Mouse (Mus musculus) thymus, postnatal 25 days (tissue): ENCODE data around the gene Pcmtd2.
"Not testable (repeated sequence)": the region's sequence is repeated elsewhere in the genome, so short reads cannot be mapped to it uniquely, and the experiment has no call there.

ENCODE experiments used
- DNase-seq: peaks from one replicate; pipeline ENCODE4 v3.0.0; 2022

Gene Pcmtd2

GRCm38 (mm10) chr2:181837372-181838292 is at the start of gene Pcmtd2:
Gene Pcmtd2, plus strand, starts transcription at chr2:181837854.
- DNase-seq, result peak; percentile 91

DNA sequence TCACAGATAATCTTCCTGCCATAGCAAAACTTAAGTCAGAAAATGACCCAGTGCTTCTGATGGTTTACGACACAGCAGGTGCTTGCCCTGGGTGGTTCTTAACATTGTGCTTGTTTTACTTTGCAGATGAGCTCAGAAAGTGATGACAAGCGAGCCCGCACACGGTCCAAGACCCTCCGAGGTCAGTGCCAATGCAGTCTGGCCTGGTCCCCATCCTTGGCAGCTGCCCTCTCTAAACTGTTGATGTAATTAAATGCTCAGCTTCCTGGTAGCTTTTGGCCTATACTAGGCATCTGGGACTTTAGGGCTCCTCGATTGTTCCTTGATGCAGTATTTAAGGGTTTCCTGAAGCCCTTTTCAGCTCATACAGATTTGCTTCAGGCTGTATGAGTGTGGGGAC is 48.3 kb upstream of the Pcmtd2 start:
- DNase-seq, result no peak

GRCm38 (mm10) chr2:181793186-181793585 is 44.5 kb upstream of the Pcmtd2 start:
- DNase-seq, result not testable (repeated sequence)

DNA sequence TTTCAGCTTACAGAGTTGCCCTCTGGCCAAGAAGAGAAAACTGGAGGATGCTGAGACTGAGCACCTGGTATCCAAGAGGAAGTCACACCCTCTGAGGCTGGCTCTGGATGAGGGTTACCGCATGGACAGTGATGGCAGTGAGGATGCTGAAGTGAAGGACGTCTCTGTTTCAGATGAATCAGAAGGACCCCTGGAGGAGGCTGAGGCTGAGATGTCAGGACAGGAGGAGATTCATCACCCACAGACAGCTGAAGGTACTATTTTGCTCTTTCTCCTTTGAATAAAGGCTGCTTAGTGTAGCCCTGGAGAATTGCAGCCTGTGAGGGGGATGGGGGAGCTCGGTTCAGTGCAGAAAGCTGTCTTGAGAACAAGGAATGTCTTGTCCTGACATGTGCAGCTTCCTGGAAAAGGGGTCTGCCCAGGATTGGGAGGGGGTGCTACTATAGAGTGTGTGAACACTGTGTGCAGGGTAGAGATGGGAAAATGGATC is 42.0 kb upstream of the Pcmtd2 start:
- no peak for DNase-seq

GRCm38 (mm10) chr2:181797672-181798071 is 40.0 kb upstream of the Pcmtd2 start:
- no peak for DNase-seq

DNA sequence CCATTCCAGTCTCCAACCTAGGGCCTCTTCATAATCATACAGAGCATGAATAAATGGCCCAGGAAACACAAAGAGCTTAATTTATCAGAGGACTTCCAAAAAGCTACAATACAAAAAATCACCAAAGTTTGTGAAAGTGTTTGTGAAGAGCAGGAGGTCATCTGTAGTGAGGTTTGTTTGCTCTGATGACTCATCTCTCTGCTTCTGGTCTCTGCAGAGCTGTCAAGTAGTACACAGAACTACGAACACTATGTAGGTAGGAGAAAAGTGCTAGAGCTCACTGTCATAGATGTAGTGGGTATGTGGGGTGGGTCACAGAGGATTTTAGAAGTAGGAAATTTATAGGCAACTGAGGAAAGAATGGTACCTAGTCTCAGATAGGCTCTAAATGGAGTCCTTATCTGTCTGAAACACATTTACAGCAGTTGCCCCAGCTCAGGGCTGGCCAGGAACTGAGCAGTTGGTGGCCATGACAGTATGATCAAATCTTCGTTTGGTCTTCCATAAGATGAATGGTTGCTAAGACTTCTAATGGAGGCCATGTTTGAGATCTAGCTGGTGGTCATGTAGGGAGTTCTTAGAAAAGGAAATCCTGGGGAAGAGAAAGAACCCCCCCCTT is 8.5 kb upstream of the Pcmtd2 start:
- DNase-seq, result no peak

DNA sequence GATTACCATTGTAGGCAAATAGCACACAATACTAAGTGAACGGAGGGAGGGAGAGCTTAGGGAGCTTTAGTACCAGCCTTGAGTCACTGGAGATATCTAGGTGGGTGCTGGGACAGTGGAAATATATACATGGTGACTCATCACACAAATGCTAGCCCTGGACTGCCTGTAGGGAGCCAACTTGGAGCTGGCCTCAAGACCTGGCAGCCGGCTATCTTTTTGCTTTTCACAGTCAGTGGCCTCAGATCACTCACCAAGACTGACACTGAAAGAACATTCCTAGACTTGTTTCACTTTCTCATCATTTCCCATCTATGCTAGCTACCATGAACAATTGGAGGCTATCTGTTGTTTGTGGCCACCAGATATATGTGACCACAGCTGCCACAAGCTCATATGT is 4.9 kb upstream of the Pcmtd2 start:
- DNase-seq, result no peak

GRCm38 (mm10) chr2:181838293-181838680 is 633 bp downstream of the Pcmtd2 start:
- DNase-seq, result no peak

- DNase-seq, result no peak
Observed at GRCm38 (mm10) chr2:181845709-181846394, 8.2 kb downstream of the Pcmtd2 start.

DNA sequence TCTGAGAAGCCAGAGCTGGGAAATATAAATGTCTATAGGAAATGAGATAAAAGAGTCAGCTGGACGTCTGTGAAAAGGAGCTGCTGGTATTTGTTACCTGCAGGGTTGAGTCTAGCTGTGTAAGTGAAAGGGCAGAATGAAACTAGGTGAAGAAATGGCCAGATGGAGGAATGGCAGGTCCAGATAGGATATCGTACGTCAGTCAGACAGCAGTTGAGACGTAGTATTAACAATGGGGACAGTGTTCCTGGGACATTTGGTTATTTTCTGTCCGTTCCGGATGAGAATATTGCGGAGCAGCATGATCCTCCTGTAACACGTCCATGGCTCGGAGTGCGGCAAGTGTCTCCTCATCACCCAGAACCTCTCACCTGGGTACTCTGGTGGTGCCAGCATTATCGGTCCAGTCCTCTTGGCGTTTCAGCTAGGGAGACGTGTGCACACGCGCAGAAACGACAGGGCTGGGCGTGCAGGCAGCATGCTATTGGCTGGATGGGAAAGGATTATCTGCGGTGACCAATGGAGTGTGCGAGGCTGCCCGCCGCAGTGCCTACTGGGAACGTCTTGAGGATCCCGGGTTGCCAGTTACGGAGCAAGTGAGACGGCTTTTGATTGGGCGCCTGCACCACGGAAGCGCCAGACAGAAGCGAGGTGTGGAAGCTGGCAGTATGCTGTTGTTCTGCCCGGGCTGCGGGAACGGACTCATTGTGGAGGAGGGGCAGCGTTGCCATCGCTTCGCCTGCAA is 26.3 kb downstream of the Pcmtd2 start, which contains the start of gene Polr3k:
Gene Polr3k, plus strand, starts transcription at position 547 of the 745 bp plus-strand sequence.
- DNase-seq, result peak; percentile 90

- DNase-seq, result no peak
Observed at GRCm38 (mm10) chr2:181864536-181864860, 26.8 kb downstream of the Pcmtd2 start.

GRCm38 (mm10) chr2:181866931-181867330 is 29.3 kb downstream of the Pcmtd2 start:
- peak; percentile 66 for DNase-seq

DNA sequence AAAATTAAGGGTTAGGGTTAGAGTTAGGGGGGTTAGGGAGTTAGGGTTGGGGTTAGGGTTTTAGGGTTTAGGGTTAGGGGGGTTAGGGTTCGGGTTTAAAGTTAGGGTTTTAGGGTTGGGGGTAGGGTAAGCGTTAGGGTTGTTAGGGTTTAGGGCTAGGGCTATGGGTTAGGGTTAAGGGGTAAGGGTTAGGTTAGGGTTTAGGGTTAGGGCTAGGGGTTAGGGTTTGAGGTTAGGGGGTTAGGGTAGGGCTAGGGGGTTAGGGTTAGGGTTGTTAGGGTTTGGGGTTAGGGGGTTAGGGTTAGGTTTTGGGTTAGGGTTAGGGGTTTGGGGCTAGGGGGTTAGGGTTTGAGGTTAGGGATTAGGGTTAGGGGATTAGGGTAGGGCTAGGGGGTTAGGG is 33.4 kb downstream of the Pcmtd2 start:
- no peak for DNase-seq

DNA sequence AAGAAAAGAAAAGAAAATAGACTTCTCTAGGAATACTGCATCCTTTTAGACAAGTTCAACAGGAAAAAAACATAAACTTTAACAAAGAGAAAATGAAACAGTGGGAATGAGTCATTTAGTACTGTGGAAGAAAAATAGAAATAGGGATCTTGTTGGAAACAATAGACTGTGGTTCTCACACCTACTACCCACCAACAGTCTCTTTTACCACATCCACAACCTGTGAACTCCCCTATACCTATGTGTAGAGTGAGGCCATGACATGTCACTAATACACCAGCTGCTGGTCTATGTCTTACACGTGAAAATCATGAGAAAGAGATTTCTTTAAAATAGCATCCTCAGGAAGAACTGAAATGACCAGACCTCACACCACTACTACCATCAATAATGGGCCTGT is 41.2 kb downstream of the Pcmtd2 start:
- DNase-seq, result no peak

GRCm38 (mm10) chr2:181883022-181883749 is 45.5 kb downstream of the Pcmtd2 start:
- DNase-seq, result no peak
